Mouse (Mus musculus) layer of hippocampus, postnatal 25 days (tissue): Measurements from ENCODE around the gene Cntn1. TPM values are rescaled to one million over a fixed set of nuclear protein-coding genes. Genes with fewer than 3 reads are reported as not detected.

Experiments used
- DNase-seq, 2 experiments: peaks; one replicate each; pipeline ENCODE4 v3.0.0; 2022; ENCODE audit warnings: mixed read lengths in 2 of 2, low spot score in 1 of 2; ENCODE audit errors: extremely low spot score in 1 of 2
- total RNA-seq, 2 experiments: library from RNA; stranded (reverse); gene quantifications; 2 replicates each; pipeline ENCODE4 v1.2.3; 2021

Gene Cntn1
- total RNA-seq, 2 experiments from 2014 or later: 332 to 336 TPM

GRCm38 (mm10) chr15:92364592-92364991 lies 313.6 kb downstream of the Cntn1 start:
- no peak for DNase-seq

Other genes with a start within 250 kb of the Cntn1 start
- not detected for gene Smgc, start 212.9 kb upstream of the Cntn1 start, total RNA-seq